Mouse (Mus musculus): ENCODE results near the gene Abr.

GRCm38 (mm10) chr11:76392996-76393395 lies 229.1 kb downstream of the Abr start:
- no peak for TF ChIP-seq CTCF (IDR thresholded peaks at IDR 0.05; ENCODE audit: borderline replicate concordance, extremely low read depth, insufficient read depth, insufficient read length)
- TF ChIP-seq POLR2A (IDR thresholded peaks at IDR 0.05; ENCODE audit: borderline replicate concordance, extremely low read depth, insufficient read depth, insufficient read length, poor library complexity, severe bottlenecking): no peak

Measured in brain, embryonic 14.5 days (tissue).